Mouse (Mus musculus): ENCODE measurements around the gene Glud1. TPM values are rescaled to one million over a fixed set of nuclear protein-coding genes. Genes with fewer than 3 reads are reported as not detected.
"Not testable (repeated sequence)": the region's sequence is repeated elsewhere in the genome, so short reads cannot be mapped to it uniquely, and the experiment has no call there.

Glud1 gene
- total RNA-seq, 1 experiment from 2014 or later, result 124 TPM

DNA sequence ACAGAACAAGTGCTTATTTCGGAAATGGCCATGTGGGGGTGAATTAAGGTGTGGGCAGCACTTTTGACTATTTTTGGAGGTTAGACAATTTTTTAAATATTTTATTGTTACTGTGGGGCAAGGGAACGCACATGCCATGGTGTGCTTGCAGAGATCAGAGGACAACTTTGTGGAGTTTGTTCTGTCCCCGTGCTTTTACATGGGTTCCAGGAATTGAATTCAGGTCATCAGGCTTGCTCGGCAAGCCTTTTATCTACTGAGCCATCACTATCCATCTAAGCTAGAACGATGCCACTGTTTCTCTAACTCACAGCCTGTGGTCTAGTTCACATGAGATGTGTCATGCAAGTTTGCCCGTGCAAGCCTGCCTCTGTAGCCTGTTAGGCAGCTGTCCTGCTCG is 37.8 kb downstream of the Glud1 start:
- no peak for ATAC-seq (replicated peaks; ENCODE audit: low read depth, poor library complexity, severe bottlenecking)

DNA sequence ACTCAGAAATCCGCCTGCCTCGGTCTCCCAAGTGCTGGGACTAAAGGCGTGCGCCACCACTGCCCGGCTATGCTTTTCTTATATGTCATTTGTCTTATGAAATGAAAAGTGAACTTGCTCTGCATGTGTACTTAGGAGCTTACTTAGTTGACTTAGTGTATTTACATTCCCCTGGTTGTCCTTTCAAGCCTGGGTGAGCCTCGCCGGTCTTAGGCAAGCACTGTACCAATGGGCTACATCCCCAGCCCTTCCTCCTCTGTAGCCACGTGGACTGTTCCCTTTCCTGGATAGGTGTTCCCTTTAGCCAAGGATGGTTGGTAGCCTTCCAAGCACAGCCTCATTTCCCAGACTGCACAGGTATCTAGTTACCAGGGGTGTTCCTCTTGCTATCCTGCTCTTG is 38.5 kb downstream of the Glud1 start:
- no peak for ATAC-seq (replicated peaks; ENCODE audit: low read depth, poor library complexity, severe bottlenecking)

GRCm38 (mm10) chr14:34351660-34352059 is 41.1 kb downstream of the Glud1 start:
- ATAC-seq (replicated peaks; ENCODE audit: low read depth, poor library complexity, severe bottlenecking), result no peak

DNA sequence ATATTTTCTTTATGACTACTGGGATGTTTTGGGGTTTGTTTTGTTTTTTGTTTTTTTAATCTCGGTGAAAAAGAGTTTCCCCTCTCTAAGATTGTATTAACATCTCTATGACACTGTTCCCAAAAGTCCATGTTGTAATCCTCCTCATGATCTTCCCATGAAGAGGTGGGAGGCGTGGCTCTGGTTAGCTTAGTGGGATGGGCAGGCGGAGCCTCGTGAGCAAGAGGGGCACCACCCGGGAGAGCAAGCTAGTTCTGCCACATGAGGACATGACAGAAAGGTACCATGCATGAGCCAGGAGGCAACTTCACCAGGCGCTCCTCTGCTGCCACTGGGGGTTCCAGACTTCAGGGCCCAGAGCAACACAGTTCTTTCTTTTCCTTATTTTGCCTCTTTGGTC is 42.0 kb downstream of the Glud1 start:
- no peak for ATAC-seq (replicated peaks; ENCODE audit: low read depth, poor library complexity, severe bottlenecking)

DNA sequence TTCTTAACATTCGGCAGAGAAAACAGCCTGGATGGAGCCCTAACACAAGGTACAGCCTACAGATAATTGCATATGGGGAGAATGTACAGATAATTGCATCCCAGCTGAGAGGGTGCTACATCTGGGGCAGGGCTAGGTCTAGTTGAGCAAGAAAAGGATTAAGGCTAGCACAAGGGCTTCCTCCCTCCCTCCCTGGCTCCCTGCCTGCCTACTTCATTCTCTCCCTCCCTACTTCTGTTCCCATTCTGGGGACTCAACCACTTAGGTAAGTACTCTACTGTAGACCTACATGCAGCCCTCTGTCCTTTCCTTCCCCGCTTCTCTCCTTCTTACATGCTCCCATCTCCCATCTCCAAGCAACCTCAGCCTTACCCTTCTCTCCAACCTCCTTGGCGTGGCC is 42.8 kb downstream of the Glud1 start:
- ATAC-seq (replicated peaks; ENCODE audit: low read depth, poor library complexity, severe bottlenecking), result no peak

- ATAC-seq (replicated peaks; ENCODE audit: low read depth, poor library complexity, severe bottlenecking), result no peak
These were observed 43.9 kb downstream of the Glud1 start for GRCm38 (mm10) chr14:34354456-34354855.

DNA sequence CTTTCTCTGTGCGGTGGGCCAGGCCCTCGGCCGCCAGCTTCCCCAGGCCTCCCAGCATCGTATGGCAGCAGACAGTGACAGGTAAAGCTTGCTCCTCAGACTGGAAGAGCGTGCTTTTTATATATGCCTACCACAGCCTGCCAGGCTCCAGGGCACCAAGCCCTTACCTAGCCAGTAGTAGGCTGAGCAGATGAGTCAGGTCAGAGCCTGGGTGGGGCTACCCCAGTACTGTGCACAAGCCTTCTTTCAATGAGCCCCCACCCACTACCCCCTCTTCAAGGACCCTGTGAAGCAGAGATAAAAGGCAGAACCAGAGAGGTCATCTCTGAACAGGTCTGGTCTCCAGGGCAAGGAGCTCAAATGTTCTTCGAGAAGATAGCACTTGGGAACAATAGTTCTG is 44.8 kb downstream of the Glud1 start, which contains the start of gene Fam25c:
Gene Fam25c (minus strand): TSS at position 133 of the 400 bp plus-strand sequence.
- no peak for ATAC-seq (replicated peaks; ENCODE audit: low read depth, poor library complexity, severe bottlenecking)

DNA sequence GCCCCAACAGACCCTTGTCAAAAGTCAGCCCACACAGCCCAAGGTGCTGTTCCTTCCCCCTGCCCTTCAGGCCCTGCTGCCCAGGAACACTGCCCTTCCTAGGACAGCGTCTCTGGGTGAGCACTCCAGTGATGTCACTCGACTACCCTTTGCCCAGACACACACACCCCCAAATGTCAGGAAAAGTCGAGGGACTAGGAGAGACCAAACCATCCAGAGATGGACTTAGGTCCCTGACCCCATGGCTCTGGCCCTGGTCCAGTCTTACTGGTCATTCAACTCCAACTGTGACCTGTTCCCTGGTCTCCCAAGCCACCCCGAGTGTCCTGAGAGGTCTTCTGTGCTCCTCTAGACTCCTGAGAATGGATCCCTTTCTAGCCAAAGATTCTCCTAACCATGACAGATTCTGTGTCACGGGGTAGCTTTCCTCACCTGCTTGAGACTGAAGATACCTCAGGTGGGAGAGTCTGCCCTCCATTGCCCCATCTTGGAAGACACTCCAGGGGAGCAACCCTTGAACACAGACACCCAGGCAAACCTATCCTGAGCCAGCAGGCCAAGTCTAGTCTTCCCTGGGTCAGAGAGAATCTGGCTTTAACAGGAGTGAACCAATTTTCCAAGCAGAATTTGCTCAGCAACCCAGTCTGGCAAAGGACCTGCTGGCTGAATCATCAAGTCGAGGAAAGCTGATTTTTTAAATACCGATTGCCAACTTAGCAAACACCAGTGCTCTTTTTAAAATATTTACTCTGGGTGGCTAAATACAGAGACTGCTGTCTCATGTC is 47.3 kb downstream of the Glud1 start:
- ATAC-seq (replicated peaks; ENCODE audit: low read depth, poor library complexity, severe bottlenecking), result no peak

- no peak for ATAC-seq (replicated peaks; ENCODE audit: low read depth, poor library complexity, severe bottlenecking)
These were observed 49.2 kb downstream of the Glud1 start for GRCm38 (mm10) chr14:34359676-34360244.

GRCm38 (mm10) chr14:34360251-34360650 is 49.7 kb downstream of the Glud1 start:
- no peak for ATAC-seq (replicated peaks; ENCODE audit: low read depth, poor library complexity, severe bottlenecking)

DNA sequence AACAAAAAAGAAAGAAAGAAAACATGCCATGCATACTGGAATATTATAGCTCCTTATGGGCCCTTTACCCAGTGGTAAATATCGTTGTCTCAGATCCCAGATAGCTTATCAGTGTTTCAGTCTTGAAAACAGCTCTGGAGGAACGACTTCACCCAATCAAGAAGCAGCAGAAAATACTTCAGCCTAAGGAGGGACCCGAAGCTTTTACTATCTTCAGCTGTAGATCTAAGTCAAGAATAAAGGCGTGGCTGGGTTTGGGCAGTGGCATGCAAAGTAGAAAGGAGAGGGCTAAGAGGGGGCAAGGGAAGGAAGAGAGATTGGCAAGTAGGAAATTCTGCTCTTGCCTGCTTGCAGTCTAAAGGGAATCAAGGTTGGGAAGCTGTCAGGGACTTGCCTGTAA is 51.6 kb downstream of the Glud1 start:
- ATAC-seq (replicated peaks; ENCODE audit: low read depth, poor library complexity, severe bottlenecking), result no peak

DNA sequence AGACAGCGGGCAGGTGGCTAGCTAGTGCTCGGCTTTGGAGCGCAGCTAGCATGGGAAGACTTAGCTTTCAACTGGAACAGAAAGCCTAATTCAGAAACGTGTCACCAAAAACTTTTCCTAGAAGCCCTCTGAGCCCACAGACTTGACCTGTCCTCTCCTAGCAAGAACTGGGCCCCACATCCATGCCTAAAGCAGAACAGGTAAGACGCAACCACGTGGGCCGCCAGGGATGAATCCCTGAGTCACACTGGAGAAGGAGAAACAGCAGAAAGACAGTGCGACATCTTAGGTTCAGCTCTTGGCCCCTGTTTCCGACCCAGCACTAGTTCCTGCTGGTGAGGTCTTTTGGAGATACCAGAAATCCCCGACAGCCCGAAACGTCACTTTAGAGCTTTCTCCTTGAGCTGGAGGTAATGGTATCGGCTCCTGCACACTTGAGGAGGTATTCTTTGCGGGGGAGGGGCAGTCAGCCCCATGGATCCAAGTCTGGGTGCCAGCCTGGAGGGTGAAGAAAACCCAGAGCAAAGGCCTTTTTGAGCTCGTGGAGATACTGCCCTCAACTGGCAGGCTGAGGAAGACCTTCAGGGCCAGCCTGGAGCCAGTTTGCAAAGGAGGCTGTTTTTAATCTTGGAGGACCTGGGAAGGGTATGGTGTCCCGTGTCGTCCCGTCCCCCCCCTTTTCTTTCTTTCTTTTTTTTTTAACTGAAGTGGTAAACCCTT is 52.4 kb downstream of the Glud1 start:
- ATAC-seq (replicated peaks; ENCODE audit: low read depth, poor library complexity, severe bottlenecking), result peak; percentile 67

- peak; percentile 92 for ATAC-seq (replicated peaks; ENCODE audit: low read depth, poor library complexity, severe bottlenecking)
These were observed 53.1 kb downstream of the Glud1 start for GRCm38 (mm10) chr14:34363490-34364253.

- not testable (repeated sequence) for ATAC-seq (replicated peaks; ENCODE audit: low read depth, poor library complexity, severe bottlenecking)
These were observed 54.0 kb downstream of the Glud1 start for GRCm38 (mm10) chr14:34364254-34365146.

GRCm38 (mm10) chr14:34365147-34365507 is 54.6 kb downstream of the Glud1 start:
- ATAC-seq (replicated peaks; ENCODE audit: low read depth, poor library complexity, severe bottlenecking), result no peak

GRCm38 (mm10) chr14:34370203-34370602 is 59.7 kb downstream of the Glud1 start:
- no peak for ATAC-seq (replicated peaks; ENCODE audit: low read depth, poor library complexity, severe bottlenecking)

GRCm38 (mm10) chr14:34370921-34371320 is 60.4 kb downstream of the Glud1 start:
- ATAC-seq (replicated peaks; ENCODE audit: low read depth, poor library complexity, severe bottlenecking), result no peak

DNA sequence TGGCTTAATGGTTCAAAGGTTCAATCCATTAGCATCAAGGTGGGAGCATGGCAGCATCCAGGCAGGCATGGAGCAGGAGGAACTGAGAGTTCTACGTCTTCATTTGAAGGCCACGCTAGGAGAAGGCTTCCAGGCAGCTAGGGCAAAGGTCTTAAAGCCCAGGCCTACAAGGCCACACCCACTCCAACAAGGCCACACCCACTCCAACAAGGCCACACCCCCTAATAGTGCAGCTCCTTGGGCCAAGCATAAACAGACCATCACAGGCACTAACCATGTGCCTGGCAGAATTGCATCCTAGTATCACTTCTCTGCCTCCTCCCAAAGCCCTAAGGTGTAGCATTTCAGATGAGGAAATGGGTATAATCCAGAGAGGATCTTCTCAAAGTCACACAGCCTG is 61.2 kb downstream of the Glud1 start:
- ATAC-seq (replicated peaks; ENCODE audit: low read depth, poor library complexity, severe bottlenecking), result no peak

GRCm38 (mm10) chr14:34372646-34373045 is 62.1 kb downstream of the Glud1 start:
- ATAC-seq (replicated peaks; ENCODE audit: low read depth, poor library complexity, severe bottlenecking), result 0 out of 2 replicates have a peak, but pooled peaks have one; percentile 45
